Mouse (Mus musculus) CD8-positive naive resting alpha-beta T cell, adult 2 months (primary cell): Measurements from ENCODE around the gene Fam133b.
"Not testable (repeated sequence)": the region's sequence is repeated elsewhere in the genome, so short reads cannot be mapped to it uniquely, and the experiment has no call there.

ENCODE experiments used
- DNase-seq, 2 experiments: peaks; one replicate each; pipeline ENCODE4 v3.0.0; 2022; ENCODE audit warnings: low read depth in 2 of 2, low spot score in 2 of 2

Fam133b gene

GRCm38 (mm10) chr5:3598766-3599165 lies 55.1 kb downstream of the Fam133b start:
- no peak for DNase-seq

GRCm38 (mm10) chr5:3600298-3600697 lies 56.7 kb downstream of the Fam133b start:
- DNase-seq = no peak

- no peak for DNase-seq
Observed at GRCm38 (mm10) chr5:3600790-3601189, 57.2 kb downstream of the Fam133b start.

GRCm38 (mm10) chr5:3607114-3607513 lies 63.5 kb downstream of the Fam133b start:
- DNase-seq = no peak

DNA sequence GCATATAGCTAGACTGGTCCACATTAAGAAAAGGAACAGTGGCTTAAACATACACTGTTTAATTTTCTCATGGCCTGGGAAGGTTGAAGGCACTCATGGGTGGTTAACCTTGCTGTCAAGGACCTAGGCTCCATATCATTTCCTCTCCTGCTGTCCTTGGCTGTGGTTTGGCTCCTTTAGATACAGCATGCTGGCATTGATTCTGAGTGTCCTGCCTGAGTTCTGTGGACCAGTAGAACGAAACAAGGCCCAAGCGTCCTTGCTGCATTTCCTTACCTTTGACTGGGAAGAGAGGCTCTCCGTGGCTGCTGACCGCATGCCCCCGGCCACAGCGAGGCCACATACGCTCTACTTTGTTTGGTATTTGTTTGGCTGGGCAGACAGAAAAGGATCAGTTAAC lies 65.6 kb downstream of the Fam133b start:
- DNase-seq = no peak

DNA sequence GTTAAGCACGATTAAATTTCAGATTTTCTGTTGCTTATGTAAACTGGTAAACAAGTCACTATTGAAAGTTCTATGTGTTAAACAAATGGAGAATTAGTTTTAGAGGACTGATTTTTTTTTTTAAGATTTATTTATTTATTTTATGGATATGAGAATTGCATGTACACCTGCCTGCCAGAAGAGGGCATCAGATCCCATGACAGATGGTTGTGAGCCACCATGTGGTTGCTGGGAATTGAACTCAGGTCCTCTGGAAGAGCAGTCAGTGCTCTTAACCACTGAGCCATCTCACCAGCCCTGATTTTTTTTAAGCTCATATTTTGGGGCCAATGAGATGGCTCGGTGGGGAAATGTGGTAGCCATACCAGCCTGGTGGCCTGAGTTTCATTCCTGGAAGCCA lies 68.2 kb downstream of the Fam133b start:
- DNase-seq = not testable (repeated sequence)
